Mouse (Mus musculus): ENCODE data around the gene Lrrc17. TPM values are rescaled to one million over a fixed set of nuclear protein-coding genes. Genes with fewer than 3 reads are reported as not detected.

Gene Lrrc17
- polyA plus RNA-seq (2014; fragmentation: Illumina TruSeq; extraction: RNeasy Lipid Tissue Mini Kit (QIAGEN cat#74804)), result 31.0 TPM

DNA sequence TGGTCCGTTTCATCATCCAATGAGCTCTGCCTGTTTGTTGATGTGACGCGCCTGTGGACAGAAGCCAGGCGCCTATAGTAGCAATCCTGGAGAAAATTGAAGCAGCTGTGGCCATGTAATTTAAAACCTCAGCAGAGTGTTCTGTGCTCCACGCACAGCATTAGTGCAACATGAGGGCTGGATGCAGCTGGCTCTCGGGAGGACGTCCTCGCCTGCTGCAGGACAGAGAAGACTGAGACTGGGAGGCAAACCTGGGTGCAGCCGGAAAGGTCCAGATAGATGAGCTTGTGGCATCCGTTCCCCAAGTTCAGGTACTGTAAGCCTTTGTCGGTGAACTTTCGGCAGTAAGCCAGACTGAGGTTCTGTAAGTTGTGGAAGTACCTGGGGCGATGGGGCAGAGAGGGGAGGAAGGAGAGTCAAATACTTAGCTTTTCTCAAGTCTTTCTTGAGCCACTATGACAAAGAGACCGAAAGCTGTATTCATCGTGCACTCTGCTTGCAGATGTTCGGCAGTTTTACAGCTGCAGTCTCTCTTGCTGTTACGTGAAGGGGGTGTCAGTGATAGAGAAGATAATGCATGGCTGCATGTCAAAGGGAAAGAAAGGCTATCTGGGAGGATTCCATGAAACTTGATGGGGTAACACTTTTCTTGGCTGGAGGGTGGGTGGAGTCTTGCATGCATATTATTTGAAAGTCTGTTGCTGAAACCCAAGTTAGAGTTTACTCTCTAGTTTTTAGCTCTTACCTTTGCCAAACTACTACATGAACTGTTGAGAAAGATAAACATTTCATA, at the start of gene Lrrc17:
TSS of gene Lrrc17 (plus strand) at position 151 of the 793 bp plus-strand sequence.

Other genes starting within 250 kb of the Lrrc17 start
- gene Fgl2, start 170.9 kb upstream of the Lrrc17 start, polyA plus RNA-seq (2014; fragmentation: Illumina TruSeq; extraction: RNeasy Lipid Tissue Mini Kit (QIAGEN cat#74804)), result 342 TPM
- 5.9 TPM for gene Ccdc146, start 118.9 kb upstream of the Lrrc17 start, polyA plus RNA-seq (2014; fragmentation: Illumina TruSeq; extraction: RNeasy Lipid Tissue Mini Kit (QIAGEN cat#74804))
- gene Fam185a, start 118.6 kb upstream of the Lrrc17 start, polyA plus RNA-seq (2014; fragmentation: Illumina TruSeq; extraction: RNeasy Lipid Tissue Mini Kit (QIAGEN cat#74804)), result 31.6 TPM
- gene Fbxl13, start 102.1 kb downstream of the Lrrc17 start, polyA plus RNA-seq (2014; fragmentation: Illumina TruSeq; extraction: RNeasy Lipid Tissue Mini Kit (QIAGEN cat#74804)), result 3.8 TPM
- gene Armc10, start 102.3 kb downstream of the Lrrc17 start, polyA plus RNA-seq (2014; fragmentation: Illumina TruSeq; extraction: RNeasy Lipid Tissue Mini Kit (QIAGEN cat#74804)), result 112 TPM
- gene Napepld, start 157.8 kb downstream of the Lrrc17 start, polyA plus RNA-seq (2014; fragmentation: Illumina TruSeq; extraction: RNeasy Lipid Tissue Mini Kit (QIAGEN cat#74804)), result 50.7 TPM
- gene Pmpcb, start 193.6 kb downstream of the Lrrc17 start, polyA plus RNA-seq (2014; fragmentation: Illumina TruSeq; extraction: RNeasy Lipid Tissue Mini Kit (QIAGEN cat#74804)), result 523 TPM
- 123 TPM for gene Dnajc2, start 241.7 kb downstream of the Lrrc17 start, polyA plus RNA-seq (2014; fragmentation: Illumina TruSeq; extraction: RNeasy Lipid Tissue Mini Kit (QIAGEN cat#74804))
- gene Psmc2, start 241.7 kb downstream of the Lrrc17 start, polyA plus RNA-seq (2014; fragmentation: Illumina TruSeq; extraction: RNeasy Lipid Tissue Mini Kit (QIAGEN cat#74804)), result 80.5 TPM

All from ovary, adult 10 weeks (tissue).